Mouse (Mus musculus) gastrocnemius, postnatal 25 days (tissue): ENCODE measurements at regions not wholly inside any gene's neighbourhood (a gene's known extent, or its start where the extent isn't known, plus 50 kb on each side); places are given as distances from the start of the nearest gene placed in this dataset.

Source experiments
- DNase-seq: peaks from one replicate; pipeline ENCODE4 v3.0.0; 2022

GRCm38 (mm10) chr1:90288892-90289731 lies 85.3 kb downstream of the Ackr3 start:
- peak; percentile 42 for DNase-seq

GRCm38 (mm10) chr1:90289732-90290215 lies 86.0 kb downstream of the Ackr3 start:
- no peak for DNase-seq

- DNase-seq, result no peak
Measured at GRCm38 (mm10) chr1:90290428-90291197, 86.8 kb downstream of the Ackr3 start.

DNA sequence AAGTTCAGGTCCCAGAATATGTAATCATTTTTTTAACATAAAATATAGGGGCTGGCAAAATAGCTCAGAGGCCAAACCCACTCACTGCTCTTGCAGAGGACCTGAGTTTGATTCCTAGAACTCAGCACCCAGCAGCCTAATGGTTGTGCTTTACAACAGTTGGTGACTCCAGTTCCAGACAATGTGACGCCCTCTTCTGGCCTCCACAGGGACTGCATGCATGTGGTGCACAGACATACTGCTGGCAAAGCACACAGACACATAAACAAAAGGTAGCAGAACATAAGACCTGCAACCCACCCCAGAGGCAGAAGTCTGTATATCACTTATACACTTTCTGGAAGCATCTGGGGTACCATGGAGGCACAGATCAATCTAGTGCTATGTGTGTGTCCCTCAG lies 87.5 kb downstream of the Ackr3 start:
- DNase-seq, result no peak

GRCm38 (mm10) chr1:90297751-90298150 lies 94.0 kb downstream of the Ackr3 start:
- DNase-seq, result no peak

GRCm38 (mm10) chr1:90300229-90300628 lies 96.4 kb downstream of the Ackr3 start:
- no peak for DNase-seq

GRCm38 (mm10) chr1:90304331-90304730 lies 100.6 kb downstream of the Ackr3 start:
- no peak for DNase-seq

- no peak for DNase-seq
Measured at GRCm38 (mm10) chr1:90311016-90311415, 107.2 kb downstream of the Ackr3 start.

DNA sequence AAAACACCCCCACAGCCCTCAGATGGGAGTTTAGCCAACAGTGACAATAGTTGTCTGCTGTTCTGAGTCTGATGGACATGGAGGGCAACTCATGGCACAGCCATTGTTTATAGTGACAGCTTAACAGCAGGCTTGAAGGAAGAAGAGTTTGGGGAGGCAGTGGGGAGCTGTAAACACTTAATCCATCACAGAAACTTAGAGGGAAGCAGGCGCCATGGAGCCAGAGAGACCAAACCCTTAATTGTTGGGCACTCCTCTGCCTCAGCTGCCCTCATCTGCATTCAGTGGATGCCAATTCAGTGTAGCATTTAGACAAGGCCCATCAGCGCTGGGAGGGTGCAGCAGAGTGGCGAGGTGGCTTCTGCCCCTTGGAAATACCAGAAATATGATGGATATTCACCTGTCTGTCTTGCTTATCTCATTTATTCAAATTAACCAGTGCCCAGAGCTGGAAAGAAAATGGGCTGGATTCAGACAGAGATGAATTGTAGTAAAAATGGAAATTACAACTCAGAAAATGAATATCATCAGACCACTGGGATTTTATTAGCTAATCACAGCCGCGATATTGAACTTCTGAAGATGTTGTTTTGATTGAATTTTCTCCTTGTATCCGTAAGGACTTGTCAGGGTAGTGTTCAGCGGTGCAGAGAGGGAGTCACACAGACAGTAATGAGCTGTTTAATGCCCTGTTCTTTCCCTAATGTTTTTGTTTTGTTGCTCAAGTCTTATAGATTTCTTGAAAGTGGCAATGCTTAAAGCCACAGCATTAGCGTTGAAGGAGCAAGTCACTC lies 108.1 kb downstream of the Ackr3 start:
- DNase-seq, result no peak

GRCm38 (mm10) chr1:90313750-90314359 lies 110.1 kb downstream of the Ackr3 start:
- no peak for DNase-seq

DNA sequence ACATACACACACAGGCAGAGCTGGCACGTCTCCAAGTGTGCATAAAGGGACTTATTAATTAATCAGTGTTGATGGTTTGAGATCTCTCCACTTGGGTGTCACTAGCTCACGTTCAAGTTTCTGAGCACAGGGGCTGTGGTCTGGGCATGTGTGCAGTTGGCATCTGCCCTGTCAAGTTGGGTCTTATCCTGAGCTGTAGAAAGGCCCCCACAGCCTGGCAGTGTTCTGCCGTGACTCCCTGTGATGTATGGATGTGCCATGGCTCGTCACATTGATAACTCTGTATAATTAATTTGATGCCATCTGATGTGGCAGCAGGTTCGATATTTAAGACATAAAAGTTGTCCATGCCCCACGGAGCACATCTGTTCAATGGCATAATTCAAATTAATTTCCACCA lies 114.1 kb downstream of the Ackr3 start:
- no peak for DNase-seq

DNA sequence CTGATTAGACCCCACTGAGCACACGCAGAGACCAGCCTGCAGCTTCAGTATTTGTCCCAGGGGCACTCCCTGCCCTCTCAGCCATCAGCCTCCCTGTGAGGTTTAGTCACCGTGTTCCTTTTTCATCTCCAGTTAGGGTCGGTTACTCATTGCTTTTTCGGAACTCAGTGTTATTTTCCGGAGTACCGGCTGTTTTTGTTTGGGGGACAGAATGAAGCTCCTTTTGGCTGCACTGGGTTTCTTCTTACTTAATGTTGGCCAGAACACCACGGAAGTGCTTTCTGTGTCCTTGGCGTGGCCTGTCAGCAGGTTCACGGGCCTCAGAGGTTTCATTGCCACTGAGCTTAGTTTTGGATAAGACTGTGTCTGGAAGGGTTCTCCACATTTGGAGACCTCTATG lies 114.7 kb downstream of the Ackr3 start:
- peak; percentile 17 for DNase-seq

- DNase-seq, result no peak
Measured at GRCm38 (mm10) chr1:90320518-90320917, 116.7 kb downstream of the Ackr3 start.

GRCm38 (mm10) chr1:90321501-90321900 lies 117.7 kb downstream of the Ackr3 start:
- DNase-seq, result no peak

GRCm38 (mm10) chr1:90327237-90327636 lies 123.5 kb downstream of the Ackr3 start:
- no peak for DNase-seq

DNA sequence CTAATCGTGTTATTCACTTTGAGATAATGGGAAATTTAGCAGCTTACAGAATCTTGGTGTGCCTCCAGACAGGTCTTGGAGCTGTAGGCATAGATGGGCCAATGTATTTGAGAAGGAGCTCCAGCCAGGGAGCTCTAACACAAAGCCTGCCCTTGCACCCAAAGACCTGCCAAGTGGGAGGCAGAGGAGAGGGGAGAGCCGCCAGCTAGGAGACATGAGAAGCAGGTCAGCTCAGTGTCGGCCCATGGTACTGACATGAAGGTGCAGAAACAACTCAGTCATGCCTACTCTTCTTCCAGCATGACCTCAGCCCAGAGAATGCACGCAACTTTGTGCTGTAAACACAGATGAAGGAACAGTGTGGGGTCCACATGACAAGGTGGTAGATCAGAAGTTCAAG lies 128.8 kb downstream of the Ackr3 start:
- no peak for DNase-seq

- no peak for DNase-seq
Measured at GRCm38 (mm10) chr1:90333676-90334430, 130.1 kb downstream of the Ackr3 start.

GRCm38 (mm10) chr1:90335001-90335747 lies 131.4 kb downstream of the Ackr3 start:
- peak; percentile 49 for DNase-seq

- DNase-seq, result peak; percentile 31
Measured at GRCm38 (mm10) chr1:90337876-90338316, 134.1 kb downstream of the Ackr3 start.

DNA sequence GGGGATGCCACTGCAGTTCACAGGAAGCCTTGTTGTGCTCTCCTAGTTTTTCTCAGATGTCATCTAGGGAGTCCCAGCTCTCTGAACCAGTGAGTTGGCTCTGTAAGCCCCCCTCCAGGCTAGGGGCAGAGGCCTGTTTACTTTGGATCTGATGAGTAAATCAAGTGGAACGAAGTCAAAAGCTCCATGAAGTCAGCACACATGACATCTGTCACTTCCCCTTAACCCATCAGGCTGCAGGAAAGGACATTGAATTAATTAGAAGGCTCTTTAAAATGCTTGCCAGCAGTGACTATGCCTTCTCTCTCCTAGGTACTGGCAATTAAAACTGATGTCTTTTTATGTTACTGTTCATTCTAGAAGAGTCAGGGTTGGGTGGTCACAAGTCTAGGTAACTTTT lies 138.6 kb downstream of the Ackr3 start:
- DNase-seq, result no peak
